Mouse (Mus musculus): Measurements from ENCODE around the gene Ltb4r1. TPM values are rescaled to one million over a fixed set of nuclear protein-coding genes. Genes with fewer than 3 reads are reported as not detected.

Gene Ltb4r1
- polyA plus RNA-seq, 1 experiment from 2014 or later = 0.88 TPM

- no peak for ATAC-seq (ENCODE audit: insufficient number of reproducible peaks, insufficient read depth, low FRiP score, low read depth)
- peak overlapping the region; percentile 40; the same call in 1 of the 2 replicates for H3K4me3 ChIP-seq (ENCODE audit: low read depth, low read length)
- no peak overlapping the region for H3K9ac ChIP-seq (replicated peaks; ENCODE audit: low read depth, low read length)
- 59% methylated on average over 9 of the region's 9 CpGs for WGBS
- H3K4me2 ChIP-seq (replicated peaks; ENCODE audit: low read depth, low read length) = peak overlapping the region; percentile 78
- no peaks in the 10 kb centered on the region for H3K36me3 ChIP-seq (ENCODE audit: control insufficient read depth, insufficient read depth, low read length)
- H3K9me3 ChIP-seq (ENCODE audit: control insufficient read depth, low read depth, low read length) = no peaks in the 10 kb centered on the region
- H3K27ac ChIP-seq (ENCODE audit: low read length) = peak overlapping the region; percentile 27; the same call in 1 of the 2 replicates
- peaks cover 17% of the 10 kb centered on the region for H3K4me1 ChIP-seq (ENCODE audit: control insufficient read depth, insufficient read depth, low read length)
- H3K27me3 ChIP-seq (ENCODE audit: control insufficient read depth, insufficient read depth, low read length) = no peaks in the 10 kb centered on the region; the same call in 1 of the 2 replicates
Measured at GRCm38 (mm10) chr14:55782361-55782960, 16.7 kb downstream of the Ltb4r1 start.

DNA sequence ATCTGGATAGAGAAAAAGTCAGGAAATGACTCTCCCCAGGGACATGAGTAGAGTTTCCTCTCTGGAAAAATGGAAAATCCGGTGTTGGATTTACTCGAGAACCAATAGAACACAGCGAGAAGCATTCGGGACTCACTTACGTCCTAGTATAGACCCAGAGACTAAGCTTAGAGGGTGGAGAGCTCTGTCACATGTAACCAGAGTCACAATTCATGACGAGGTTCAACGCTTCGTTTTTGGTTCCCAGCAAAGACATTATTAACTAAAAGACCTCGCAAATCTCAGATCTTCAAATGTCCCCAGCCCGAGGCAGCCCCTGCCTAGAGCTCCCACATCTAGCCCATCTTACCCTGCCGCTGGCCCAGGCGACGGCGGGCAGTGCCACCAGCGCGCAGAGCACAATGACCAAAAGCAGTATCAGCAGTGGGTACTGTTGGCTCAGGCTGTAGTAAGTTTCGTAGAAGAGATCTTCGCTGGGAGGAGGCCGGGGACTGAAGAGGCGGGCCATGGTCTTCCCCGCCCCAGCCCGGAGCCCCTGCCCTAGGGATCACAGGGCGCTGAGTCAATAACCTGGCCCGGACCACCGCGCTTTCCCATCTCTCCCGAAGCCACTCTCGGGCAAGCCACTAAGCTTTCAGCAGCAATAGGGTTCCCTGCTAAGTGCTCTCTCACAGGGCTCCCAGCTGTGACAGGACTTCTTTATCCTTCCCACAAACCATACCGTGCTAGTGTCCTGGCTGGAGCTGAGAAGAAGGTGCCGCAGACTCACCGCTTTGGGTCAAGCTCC lies 17.6 kb downstream of the Ltb4r1 start:
- Histone ChIP-seq H3K27ac (ENCODE audit: low read length) (peak overlapping the region; percentile 58; the same call in 1 of the 2 replicates), H3K9ac (replicated peaks; ENCODE audit: low read depth, low read length) (no peak overlapping the region), H3K4me1 (ENCODE audit: control insufficient read depth, insufficient read depth, low read length) (peaks cover 19% of the 10 kb centered on the region; the same call in 1 of the 2 replicates), H3K27me3 (ENCODE audit: control insufficient read depth, insufficient read depth, low read length) (peaks cover 6% of the 10 kb centered on the region), H3K36me3 (ENCODE audit: control insufficient read depth, insufficient read depth, low read length) (no peaks in the 10 kb centered on the region), H3K9me3 (ENCODE audit: control insufficient read depth, low read depth, low read length) (no peaks in the 10 kb centered on the region), H3K4me2 (replicated peaks; ENCODE audit: low read depth, low read length) (peak overlapping the region; percentile 78), H3K4me3 (ENCODE audit: low read depth, low read length) (peak overlapping the region; percentile 40)
- no peak for ATAC-seq (ENCODE audit: insufficient number of reproducible peaks, insufficient read depth, low FRiP score, low read depth)
- WGBS = 4% methylated on average over 31 of the region's 31 CpGs

DNA sequence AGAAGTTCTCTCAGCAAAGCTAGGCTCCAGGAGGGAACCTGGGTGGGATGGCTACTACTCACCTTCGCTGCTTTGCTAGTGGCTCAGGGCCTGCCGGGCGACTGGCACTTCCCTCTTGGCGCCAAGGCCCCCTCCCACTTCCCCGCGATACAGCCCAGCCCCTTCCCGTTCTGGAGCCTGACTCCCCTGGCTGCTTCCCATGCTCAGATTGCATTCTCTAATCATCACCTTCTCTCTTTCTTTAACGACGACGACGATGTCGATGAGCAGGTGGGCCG lies 18.1 kb downstream of the Ltb4r1 start, which contains the start of gene Adcy4:
Gene Adcy4 (minus strand): TSS at position 138 of the 278 bp plus-strand sequence.
- H3K4me2 ChIP-seq (replicated peaks; ENCODE audit: low read depth, low read length) = peak within 1 kb of the TSS; percentile 78
- 0 out of 2 replicates have a peak, but pooled peaks have one; percentile 10 for ATAC-seq (ENCODE audit: insufficient number of reproducible peaks, insufficient read depth, low FRiP score, low read depth)
- peak within 1 kb of the TSS; percentile 58; the same call in 1 of the 2 replicates for H3K27ac ChIP-seq (ENCODE audit: low read length)
- H3K9me3 ChIP-seq (ENCODE audit: control insufficient read depth, low read depth, low read length) = no peaks in the 10 kb centered on the region
- H3K27me3 ChIP-seq (ENCODE audit: control insufficient read depth, insufficient read depth, low read length) = peaks cover 6% of the 10 kb centered on the region
- H3K4me1 ChIP-seq (ENCODE audit: control insufficient read depth, insufficient read depth, low read length) = peaks cover 19% of the 10 kb centered on the region; the same call in 1 of the 2 replicates
- H3K36me3 ChIP-seq (ENCODE audit: control insufficient read depth, insufficient read depth, low read length) = no peaks in the 10 kb centered on the region
- H3K4me3 ChIP-seq (ENCODE audit: low read depth, low read length) = peak within 1 kb of the TSS; percentile 40
- WGBS = 9% methylated on average over 13 of the region's 13 CpGs
- H3K9ac ChIP-seq (replicated peaks; ENCODE audit: low read depth, low read length) = no peak within 1 kb of the TSS

DNA sequence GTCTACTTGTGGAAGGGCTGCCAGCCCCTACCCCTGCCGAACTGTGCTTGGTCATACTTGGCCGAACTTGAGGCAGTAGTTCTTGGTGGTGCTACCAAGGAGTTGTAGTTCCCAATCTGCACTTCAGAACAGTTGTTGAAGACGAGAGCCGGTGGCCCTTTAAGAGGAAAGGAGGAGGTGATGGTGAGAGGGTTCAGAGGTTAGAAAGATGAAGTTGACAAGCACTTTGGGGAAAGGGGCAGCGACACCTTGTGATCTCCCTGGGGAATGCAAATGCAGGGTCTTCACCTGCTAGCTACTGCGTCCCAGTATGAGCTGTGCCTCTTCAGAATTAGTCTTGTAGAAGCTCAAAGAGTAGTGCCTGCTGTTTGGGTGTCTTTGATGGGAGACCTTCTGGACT lies 19.4 kb downstream of the Ltb4r1 start:
- Histone ChIP-seq H3K4me3 (ENCODE audit: low read depth, low read length) (no peak overlapping the region), H3K27me3 (ENCODE audit: control insufficient read depth, insufficient read depth, low read length) (peaks cover 6% of the 10 kb centered on the region), H3K27ac (ENCODE audit: low read length) (no peak overlapping the region), H3K4me1 (ENCODE audit: control insufficient read depth, insufficient read depth, low read length) (peaks cover 19% of the 10 kb centered on the region; the same call in 1 of the 2 replicates), H3K9ac (replicated peaks; ENCODE audit: low read depth, low read length) (no peak overlapping the region), H3K9me3 (ENCODE audit: control insufficient read depth, low read depth, low read length) (no peaks in the 10 kb centered on the region), H3K36me3 (ENCODE audit: control insufficient read depth, insufficient read depth, low read length) (no peaks in the 10 kb centered on the region), H3K4me2 (replicated peaks; ENCODE audit: low read depth, low read length) (no peak overlapping the region)
- WGBS = 33% methylated on average over 6 of the region's 6 CpGs
- ATAC-seq (ENCODE audit: insufficient number of reproducible peaks, insufficient read depth, low FRiP score, low read depth) = no peak

- Histone ChIP-seq H3K36me3 (ENCODE audit: control insufficient read depth, insufficient read depth, low read length) (no peaks in the 10 kb centered on the region), H3K4me1 (ENCODE audit: control insufficient read depth, insufficient read depth, low read length) (peaks cover 14% of the 10 kb centered on the region; the same call in 1 of the 2 replicates), H3K27ac (ENCODE audit: low read length) (no peak overlapping the region), H3K4me2 (replicated peaks; ENCODE audit: low read depth, low read length) (peak overlapping the region; percentile 68), H3K9me3 (ENCODE audit: control insufficient read depth, low read depth, low read length) (no peaks in the 10 kb centered on the region), H3K9ac (replicated peaks; ENCODE audit: low read depth, low read length) (no peak overlapping the region), H3K27me3 (ENCODE audit: control insufficient read depth, insufficient read depth, low read length) (peaks cover 6% of the 10 kb centered on the region), H3K4me3 (ENCODE audit: low read depth, low read length) (peak overlapping the region; percentile 45)
- ATAC-seq (ENCODE audit: insufficient number of reproducible peaks, insufficient read depth, low FRiP score, low read depth) = no peak
- WGBS = 38% methylated on average over 11 of the region's 11 CpGs
Measured at GRCm38 (mm10) chr14:55787731-55788130, 22.0 kb downstream of the Ltb4r1 start.

DNA sequence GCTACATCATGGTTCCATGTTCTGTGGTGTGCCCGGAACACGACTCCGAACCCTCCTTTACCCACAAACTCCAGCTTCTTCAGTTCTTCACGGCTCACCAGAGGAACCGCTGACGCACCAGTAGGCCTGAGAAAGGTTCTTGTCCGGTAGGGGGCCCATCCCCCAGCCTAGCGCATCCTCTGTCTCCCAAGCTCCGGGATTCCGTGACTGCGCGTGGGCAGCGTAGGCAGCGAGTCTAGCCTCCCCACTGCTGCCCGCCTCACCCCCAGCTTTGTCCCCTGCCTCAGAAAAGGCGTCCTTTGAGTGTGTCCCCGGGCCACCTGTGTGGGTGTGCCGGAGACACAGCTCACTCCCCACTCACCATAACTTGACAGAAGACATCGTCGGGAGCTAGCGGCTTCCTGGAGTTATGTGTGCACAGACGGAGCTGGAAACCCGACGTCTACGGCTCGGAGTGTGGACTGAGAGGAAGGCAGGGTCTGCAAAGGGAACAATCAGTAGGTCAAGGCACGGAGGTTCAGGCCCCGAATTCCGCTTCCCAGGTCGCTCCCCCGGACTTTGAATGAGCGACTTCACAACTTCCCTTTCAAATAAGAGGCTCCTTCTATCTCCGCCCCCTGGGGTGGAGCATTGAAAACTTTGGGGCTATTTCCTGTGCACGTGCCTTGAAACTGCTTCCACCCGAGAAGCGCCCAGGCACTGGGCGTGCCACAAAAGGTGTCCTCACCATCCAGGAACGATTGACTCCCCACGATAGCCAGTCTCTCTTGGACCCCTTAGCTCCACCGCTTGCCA lies 22.7 kb downstream of the Ltb4r1 start, which contains the start of gene Ripk3:
Gene Ripk3 (minus strand): TSS at position 610 of the 795 bp plus-strand sequence.
- Histone ChIP-seq H3K4me3 (ENCODE audit: low read depth, low read length) (peak within 1 kb of the TSS; percentile 45), H3K4me1 (ENCODE audit: control insufficient read depth, insufficient read depth, low read length) (peaks cover 7% of the 10 kb centered on the region; the same call in 1 of the 2 replicates), H3K36me3 (ENCODE audit: control insufficient read depth, insufficient read depth, low read length) (no peaks in the 10 kb centered on the region), H3K27me3 (ENCODE audit: control insufficient read depth, insufficient read depth, low read length) (peaks cover 6% of the 10 kb centered on the region), H3K4me2 (replicated peaks; ENCODE audit: low read depth, low read length) (peak within 1 kb of the TSS; percentile 68), H3K9me3 (ENCODE audit: control insufficient read depth, low read depth, low read length) (no peaks in the 10 kb centered on the region), H3K27ac (ENCODE audit: low read length) (no peak within 1 kb of the TSS), H3K9ac (replicated peaks; ENCODE audit: low read depth, low read length) (peak within 1 kb of the TSS; percentile 34)
- ATAC-seq (ENCODE audit: insufficient number of reproducible peaks, insufficient read depth, low FRiP score, low read depth) = peak; percentile 19; the same call in 1 of the 2 replicates
- WGBS = 4% methylated on average over 40 of the region's 40 CpGs

GRCm38 (mm10) chr14:55793461-55793860 lies 27.7 kb downstream of the Ltb4r1 start:
- Histone ChIP-seq H3K4me2 (replicated peaks; ENCODE audit: low read depth, low read length) (no peak overlapping the region), H3K9me3 (ENCODE audit: control insufficient read depth, low read depth, low read length) (no peaks in the 10 kb centered on the region), H3K27ac (ENCODE audit: low read length) (no peak overlapping the region), H3K27me3 (ENCODE audit: control insufficient read depth, insufficient read depth, low read length) (no peaks in the 10 kb centered on the region), H3K4me1 (ENCODE audit: control insufficient read depth, insufficient read depth, low read length) (no peaks in the 10 kb centered on the region), H3K4me3 (ENCODE audit: low read depth, low read length) (no peak overlapping the region), H3K9ac (replicated peaks; ENCODE audit: low read depth, low read length) (no peak overlapping the region), H3K36me3 (ENCODE audit: control insufficient read depth, insufficient read depth, low read length) (no peaks in the 10 kb centered on the region)
- WGBS = 68% methylated on average over 2 of the region's 2 CpGs
- ATAC-seq (ENCODE audit: insufficient number of reproducible peaks, insufficient read depth, low FRiP score, low read depth) = no peak

DNA sequence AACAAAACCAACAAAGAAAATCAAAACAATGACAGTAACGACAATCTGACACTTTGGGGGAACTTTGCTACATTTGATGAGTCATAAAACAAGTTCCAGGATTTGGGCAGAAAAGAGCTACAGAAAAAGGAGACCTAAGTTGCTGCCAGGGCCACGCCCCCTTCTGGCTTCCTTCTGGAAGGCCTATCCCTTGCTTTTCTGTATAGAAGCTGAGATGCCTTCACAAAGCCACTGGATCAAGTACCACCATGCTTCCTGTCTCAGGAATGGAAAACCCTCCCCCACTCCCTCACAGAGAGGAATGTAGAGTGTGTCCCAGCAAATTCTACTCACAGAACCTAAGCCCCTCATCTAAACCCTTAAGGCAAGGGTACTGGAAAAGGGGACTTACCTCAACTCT lies 28.2 kb downstream of the Ltb4r1 start:
- Histone ChIP-seq H3K4me3 (ENCODE audit: low read depth, low read length) (no peak overlapping the region), H3K27ac (ENCODE audit: low read length) (no peak overlapping the region), H3K27me3 (ENCODE audit: control insufficient read depth, insufficient read depth, low read length) (no peaks in the 10 kb centered on the region), H3K4me2 (replicated peaks; ENCODE audit: low read depth, low read length) (no peak overlapping the region), H3K4me1 (ENCODE audit: control insufficient read depth, insufficient read depth, low read length) (no peaks in the 10 kb centered on the region), H3K36me3 (ENCODE audit: control insufficient read depth, insufficient read depth, low read length) (no peaks in the 10 kb centered on the region), H3K9ac (replicated peaks; ENCODE audit: low read depth, low read length) (no peak overlapping the region), H3K9me3 (ENCODE audit: control insufficient read depth, low read depth, low read length) (no peaks in the 10 kb centered on the region)
- no peak for ATAC-seq (ENCODE audit: insufficient number of reproducible peaks, insufficient read depth, low FRiP score, low read depth)
- WGBS = 61% methylated on average over 2 of the region's 2 CpGs
